Mouse (Mus musculus) kidney, embryonic 15.5 days (tissue): ENCODE measurements at regions not wholly inside any gene's neighbourhood (a gene's known extent, or its start where the extent isn't known, plus 50 kb on each side); places are given as distances from the start of the nearest gene placed in this dataset.

Experiments used
- ATAC-seq: fragments of 200-750 bp; cut with Nextera tagmentation; replicated peaks from 2 replicates; pipeline ENCODE4 v1.8.0; 2017; ENCODE audit warnings: moderate TSS enrichment; ENCODE audit not compliant: low FRiP score
- H3K27ac ChIP-seq: fragments of 300-500 bp; sonication (generic); 2 replicates; pipeline ENCODE4 v1.5.1; 2015; ENCODE audit warnings: mild to moderate bottlenecking, inconsistent platforms
- H3K27me3 ChIP-seq: fragments of 300-500 bp; sonication (generic); 2 replicates; pipeline ENCODE4 v1.6.1; 2015; ENCODE audit warnings: inconsistent platforms
- H3K36me3 ChIP-seq: fragments of 300-500 bp; sonication (generic); 2 replicates; pipeline ENCODE4 v1.6.1; 2015; ENCODE audit warnings: inconsistent platforms
- H3K4me1 ChIP-seq: fragments of 300-500 bp; sonication (generic); 2 replicates; pipeline ENCODE4 v1.6.1; 2015; ENCODE audit warnings: inconsistent platforms
- H3K4me2 ChIP-seq: fragments of 300-500 bp; sonication (generic); 2 replicates; pipeline ENCODE4 v1.6.1; 2015; ENCODE audit warnings: moderate library complexity, mild to moderate bottlenecking, inconsistent platforms
- H3K4me3 ChIP-seq: fragments of 300-500 bp; sonication (generic); replicated peaks from 2 replicates; pipeline ENCODE4 v1.5.1; 2015; ENCODE audit warnings: mild to moderate bottlenecking, inconsistent platforms
- H3K9ac ChIP-seq: fragments of 300-500 bp; sonication (generic); 2 replicates; pipeline ENCODE4 v1.6.1; 2015; ENCODE audit warnings: mild to moderate bottlenecking, inconsistent platforms
- H3K9me3 ChIP-seq: fragments of 300-500 bp; sonication (generic); replicated peaks from 2 replicates; pipeline ENCODE4 v1.6.1; 2016; ENCODE audit warnings: inconsistent platforms
- WGBS: fragments of 180-500 bp; shearing (Covaris S2); methylation state at CpG from one replicate; pipeline ENCODE4 v1.1.7; 2015; ENCODE audit warnings: mixed read lengths; 5-methylcytosine and 5-hydroxymethylcytosine counted together

- Histone ChIP-seq H3K4me2 (peak overlapping the region; percentile 73), H3K36me3 (no peaks in the 10 kb centered on the region), H3K4me1 (peaks cover 27% of the 10 kb centered on the region), H3K27ac (peak overlapping the region; percentile 66), H3K9me3 (no peaks in the 10 kb centered on the region), H3K4me3 (peak overlapping the region; percentile 88), H3K27me3 (no peaks in the 10 kb centered on the region), H3K9ac (peak overlapping the region; percentile 80)
- peak; percentile 74 for ATAC-seq
- WGBS, result under 1% methylated on average over 67 of the region's 94 CpGs
Observed at GRCm38 (mm10) chr9:32032521-32033185, 83.3 kb upstream of the Arhgap32 start.

- H3K36me3 ChIP-seq, result no peaks in the 10 kb centered on the region
- H3K9ac ChIP-seq, result no peak overlapping the region
- no peak for ATAC-seq
- peak overlapping the region; percentile 73 for H3K4me2 ChIP-seq
- H3K27ac ChIP-seq, result no peak overlapping the region
- H3K4me1 ChIP-seq, result peaks cover 24% of the 10 kb centered on the region
- peak overlapping the region; percentile 88 for H3K4me3 ChIP-seq
- no peaks in the 10 kb centered on the region for H3K9me3 ChIP-seq
- whole genome bisulfite sequencing, result 5% methylated on average over 6 of the region's 6 CpGs
- no peaks in the 10 kb centered on the region for H3K27me3 ChIP-seq
Observed at GRCm38 (mm10) chr9:32033937-32034336, 82.0 kb upstream of the Arhgap32 start.

GRCm38 (mm10) chr9:32039999-32040398 is 75.9 kb upstream of the Arhgap32 start:
- WGBS, result 86% methylated on average over 2 of the region's 2 CpGs
- Histone ChIP-seq H3K9ac (no peak overlapping the region), H3K4me1 (0 out of 2 replicates have a peak, but pooled peaks cover 7% of the 10 kb centered on the region), H3K36me3 (no peaks in the 10 kb centered on the region), H3K27me3 (no peaks in the 10 kb centered on the region), H3K4me3 (no peak overlapping the region), H3K9me3 (no peaks in the 10 kb centered on the region), H3K27ac (no peak overlapping the region), H3K4me2 (no peak overlapping the region)
- ATAC-seq, result no peak

DNA sequence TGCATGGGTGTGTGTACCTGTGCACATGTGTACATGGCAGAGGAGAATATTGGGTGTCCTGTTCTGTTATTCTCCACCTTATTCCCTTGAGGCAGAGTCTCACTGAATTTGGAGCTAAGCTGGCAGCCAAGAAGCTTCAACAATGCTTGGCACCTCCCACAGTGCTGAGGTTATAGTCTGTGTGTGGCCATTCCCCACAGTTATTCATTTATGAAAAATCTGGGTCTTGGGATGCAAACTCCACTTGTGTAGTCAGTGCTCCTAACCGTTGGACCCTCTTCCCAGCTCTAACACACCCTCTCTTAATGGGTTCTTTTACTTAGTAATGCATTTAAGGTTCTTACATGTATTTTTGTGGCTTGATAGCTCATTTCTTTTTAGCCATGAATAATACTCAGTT is 72.6 kb upstream of the Arhgap32 start:
- H3K9me3 ChIP-seq, result no peaks in the 10 kb centered on the region
- no peak for ATAC-seq
- H3K27me3 ChIP-seq, result no peaks in the 10 kb centered on the region
- no peak overlapping the region for H3K9ac ChIP-seq
- H3K4me1 ChIP-seq, result peaks cover 8% of the 10 kb centered on the region
- H3K36me3 ChIP-seq, result no peaks in the 10 kb centered on the region
- H3K27ac ChIP-seq, result no peak overlapping the region
- WGBS, result 74% methylated on average over 1 of the region's 1 CpGs
- no peak overlapping the region for H3K4me2 ChIP-seq
- no peak overlapping the region for H3K4me3 ChIP-seq

DNA sequence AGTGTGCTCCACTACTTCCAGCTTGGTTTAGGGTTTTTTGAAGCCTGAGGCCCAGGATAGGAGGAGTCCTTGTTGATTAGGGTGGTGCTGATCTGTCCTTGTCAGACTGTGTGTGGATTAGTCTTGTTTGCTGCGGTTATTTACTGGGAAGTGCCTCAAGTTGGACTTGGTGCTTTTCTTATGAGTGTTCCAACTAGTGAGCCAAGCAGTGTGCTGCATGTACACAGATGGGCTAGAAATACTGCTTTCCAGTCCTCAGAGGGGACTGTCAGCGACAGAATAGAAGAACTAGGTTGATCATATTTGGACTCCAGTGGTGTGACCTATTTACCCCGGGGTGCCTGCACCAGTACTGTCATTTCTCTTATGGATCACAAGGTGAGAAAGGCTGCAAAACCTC is 69.1 kb upstream of the Arhgap32 start:
- 85% methylated on average over 3 of the region's 3 CpGs for WGBS
- no peaks in the 10 kb centered on the region for H3K9me3 ChIP-seq
- H3K9ac ChIP-seq, result no peak overlapping the region
- no peaks in the 10 kb centered on the region for H3K27me3 ChIP-seq
- peaks cover 15% of the 10 kb centered on the region for H3K4me1 ChIP-seq
- no peak overlapping the region for H3K4me2 ChIP-seq
- no peaks in the 10 kb centered on the region for H3K36me3 ChIP-seq
- ATAC-seq, result no peak
- no peak overlapping the region for H3K27ac ChIP-seq
- no peak overlapping the region for H3K4me3 ChIP-seq

- H3K4me3 ChIP-seq, result no peak overlapping the region
- ATAC-seq, result no peak
- 57% methylated on average over 7 of the region's 7 CpGs for WGBS
- no peak overlapping the region for H3K9ac ChIP-seq
- H3K4me1 ChIP-seq, result peaks cover 18% of the 10 kb centered on the region
- H3K27me3 ChIP-seq, result no peaks in the 10 kb centered on the region
- H3K36me3 ChIP-seq, result no peaks in the 10 kb centered on the region
- H3K4me2 ChIP-seq, result no peak overlapping the region
- no peaks in the 10 kb centered on the region for H3K9me3 ChIP-seq
- H3K27ac ChIP-seq, result no peak overlapping the region
Observed at GRCm38 (mm10) chr9:32048941-32049340, 67.0 kb upstream of the Arhgap32 start.

- no peak for ATAC-seq
- 69% methylated on average over 6 of the region's 6 CpGs for WGBS
- H3K9me3 ChIP-seq, result no peaks in the 10 kb centered on the region
- no peak overlapping the region for H3K9ac ChIP-seq
- H3K36me3 ChIP-seq, result no peaks in the 10 kb centered on the region
- no peak overlapping the region for H3K4me3 ChIP-seq
- H3K27ac ChIP-seq, result no peak overlapping the region
- H3K27me3 ChIP-seq, result no peaks in the 10 kb centered on the region
- no peak overlapping the region for H3K4me2 ChIP-seq
- H3K4me1 ChIP-seq, result peaks cover 18% of the 10 kb centered on the region
Observed at GRCm38 (mm10) chr9:32049546-32049945, 66.4 kb upstream of the Arhgap32 start.

GRCm38 (mm10) chr9:32053886-32054615 is 61.9 kb upstream of the Arhgap32 start:
- 63% methylated on average over 4 of the region's 4 CpGs for WGBS
- ATAC-seq, result no peak
- H3K9ac ChIP-seq, result no peak overlapping the region

DNA sequence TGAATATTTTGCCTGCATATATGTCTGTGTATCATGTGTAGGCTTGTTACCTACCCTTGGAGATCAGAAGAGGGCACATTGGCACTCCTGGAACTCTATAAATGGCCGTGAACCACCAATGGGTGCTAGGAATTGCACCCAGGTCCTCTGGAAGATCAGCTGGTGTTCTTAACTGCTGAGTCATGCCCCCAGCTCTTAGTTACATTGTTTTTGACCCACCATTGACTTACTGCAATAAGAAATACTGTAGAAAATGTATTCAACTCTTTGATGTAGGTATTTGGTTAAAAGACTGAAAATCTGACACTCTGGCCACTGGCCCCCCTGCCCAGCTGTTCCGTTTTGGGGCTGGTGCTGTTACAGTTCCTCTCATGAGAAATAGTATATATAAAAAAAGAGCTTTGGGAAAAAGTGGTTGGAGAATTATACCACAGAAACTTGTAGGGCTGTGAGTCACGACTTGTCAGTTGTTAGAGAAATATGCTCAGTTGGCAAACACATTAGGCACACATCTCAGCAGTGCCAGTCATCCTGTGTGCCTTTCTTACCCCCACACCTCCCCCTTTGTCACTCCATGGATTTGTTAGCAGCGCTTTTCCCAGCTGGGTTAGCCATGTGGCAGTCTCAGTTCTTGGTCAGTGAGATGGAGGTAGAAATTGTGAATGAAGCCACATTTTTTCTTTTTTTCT is 58.4 kb upstream of the Arhgap32 start:
- Histone ChIP-seq H3K4me3 (no peak overlapping the region), H3K4me1 (no peaks in the 10 kb centered on the region), H3K4me2 (no peak overlapping the region), H3K9ac (no peak overlapping the region), H3K27ac (no peak overlapping the region), H3K27me3 (no peaks in the 10 kb centered on the region), H3K9me3 (no peaks in the 10 kb centered on the region), H3K36me3 (no peaks in the 10 kb centered on the region)
- no peak for ATAC-seq
- WGBS, result 86% methylated on average over 4 of the region's 4 CpGs

More at GRCm38 (mm10) chr9:32053886-32054615, 61.9 kb upstream of the Arhgap32 start:
- H3K4me2 ChIP-seq, result no peak overlapping the region
- peaks cover 13% of the 10 kb centered on the region for H3K4me1 ChIP-seq
- H3K27me3 ChIP-seq, result no peaks in the 10 kb centered on the region
- no peak overlapping the region for H3K27ac ChIP-seq
- no peak overlapping the region for H3K4me3 ChIP-seq
- H3K9me3 ChIP-seq, result no peaks in the 10 kb centered on the region
- H3K36me3 ChIP-seq, result no peaks in the 10 kb centered on the region

- Histone ChIP-seq H3K9me3 (no peaks in the 10 kb centered on the region), H3K4me2 (no peak overlapping the region), H3K27ac (no peak overlapping the region), H3K9ac (no peak overlapping the region), H3K4me1 (no peaks in the 10 kb centered on the region), H3K36me3 (no peaks in the 10 kb centered on the region), H3K27me3 (no peaks in the 10 kb centered on the region), H3K4me3 (no peak overlapping the region)
- WGBS, result 78% methylated on average over 4 of the region's 4 CpGs
- no peak for ATAC-seq
Observed at GRCm38 (mm10) chr9:32062740-32063139, 53.2 kb upstream of the Arhgap32 start.

GRCm38 (mm10) chr9:32063541-32063940 is 52.4 kb upstream of the Arhgap32 start:
- H3K9ac ChIP-seq, result no peak overlapping the region
- no peaks in the 10 kb centered on the region for H3K9me3 ChIP-seq
- no peak overlapping the region for H3K4me2 ChIP-seq
- no peak overlapping the region for H3K4me3 ChIP-seq
- ATAC-seq, result no peak
- 62% methylated on average over 6 of the region's 6 CpGs for WGBS
- H3K4me1 ChIP-seq, result no peaks in the 10 kb centered on the region
- H3K36me3 ChIP-seq, result no peaks in the 10 kb centered on the region
- no peaks in the 10 kb centered on the region for H3K27me3 ChIP-seq
- H3K27ac ChIP-seq, result no peak overlapping the region

DNA sequence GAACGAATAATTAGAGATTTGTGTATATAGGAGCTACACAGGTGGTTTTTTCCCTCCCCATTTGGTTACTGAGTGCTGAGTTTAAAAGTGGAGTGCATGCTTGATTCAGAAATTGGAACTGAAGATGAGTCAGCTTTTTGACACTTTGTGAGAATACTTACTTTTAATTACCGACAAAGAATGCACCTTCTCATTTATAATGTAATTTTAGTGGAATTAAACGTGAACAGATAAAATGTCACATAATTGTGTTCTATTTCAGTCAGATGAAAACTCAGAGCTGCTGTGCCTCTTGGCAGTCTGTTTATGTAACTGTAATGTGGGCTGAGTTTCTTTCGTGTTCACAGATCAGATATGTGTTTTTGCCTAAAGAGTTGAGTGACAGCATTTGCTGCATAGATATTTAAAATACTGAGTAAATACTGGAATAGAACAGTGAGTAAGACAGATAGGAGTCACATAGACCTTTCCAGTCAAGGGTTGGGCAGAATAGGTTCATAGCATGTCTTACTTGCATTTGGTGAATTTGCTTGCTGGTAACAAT is 51.9 kb upstream of the Arhgap32 start:
- 78% methylated on average over 4 of the region's 4 CpGs for WGBS
- Histone ChIP-seq H3K9me3 (no peaks in the 10 kb centered on the region), H3K36me3 (no peaks in the 10 kb centered on the region), H3K9ac (no peak overlapping the region), H3K4me2 (no peak overlapping the region), H3K4me3 (no peak overlapping the region), H3K27me3 (no peaks in the 10 kb centered on the region), H3K27ac (no peak overlapping the region), H3K4me1 (no peaks in the 10 kb centered on the region)
- no peak for ATAC-seq
